Mouse (Mus musculus) CD4-positive, CD25-positive, alpha-beta regulatory T cell, adult 4 months (primary cell): ENCODE data around the gene Speer4c. TPM values are rescaled to one million over a fixed set of nuclear protein-coding genes. Genes with fewer than 3 reads are reported as not detected.

Experiments used
- polyA plus RNA-seq, 2 experiments: library from polyadenylated mRNA; unstranded; fragments of 100-300 nt; shearing (Covaris generic); gene quantifications; one replicate each; pipeline ENCODE4 v1.2.1; 2017

Gene Speer4c
- polyA plus RNA-seq, 2 experiments from 2014 or later: not detected

Other genes with a start within 250 kb of the Speer4c start
- gene Gm21149, start 237.7 kb downstream of the Speer4c start, polyA plus RNA-seq: not detected
- not detected for gene Gm21190, start 185.0 kb downstream of the Speer4c start, polyA plus RNA-seq
- gene Gm21083, start 136.9 kb downstream of the Speer4c start, polyA plus RNA-seq: not detected
- not detected for gene Speer4d, start 95.2 kb downstream of the Speer4c start, polyA plus RNA-seq
- not detected for gene 4930572O03Rik, start 57.2 kb downstream of the Speer4c start, polyA plus RNA-seq
- gene Cacna2d1, start 220.4 kb upstream of the Speer4c start, polyA plus RNA-seq: not detected